Mouse (Mus musculus) left cerebral cortex, adult 9 months (tissue): ENCODE results near the gene Btbd35f20.
"Not testable (repeated sequence)": the region's sequence is repeated elsewhere in the genome, so short reads cannot be mapped to it uniquely, and the experiment has no call there.

Experiments
- DNase-seq, 2 experiments: peaks; one replicate each; pipeline ENCODE4 v3.0.0; 2022; ENCODE audit warnings: low spot score in 2 of 2

Btbd35f20 gene

GRCm38 (mm10) chrX:4291145-4291544 lies at the start of gene Btbd35f20:
TSS of gene Btbd35f20 (minus strand) at chrX:4291245.
- not testable (repeated sequence) for DNase-seq
